Mouse (Mus musculus): ENCODE data around the gene Disc1.

The Disc1 gene

DNA sequence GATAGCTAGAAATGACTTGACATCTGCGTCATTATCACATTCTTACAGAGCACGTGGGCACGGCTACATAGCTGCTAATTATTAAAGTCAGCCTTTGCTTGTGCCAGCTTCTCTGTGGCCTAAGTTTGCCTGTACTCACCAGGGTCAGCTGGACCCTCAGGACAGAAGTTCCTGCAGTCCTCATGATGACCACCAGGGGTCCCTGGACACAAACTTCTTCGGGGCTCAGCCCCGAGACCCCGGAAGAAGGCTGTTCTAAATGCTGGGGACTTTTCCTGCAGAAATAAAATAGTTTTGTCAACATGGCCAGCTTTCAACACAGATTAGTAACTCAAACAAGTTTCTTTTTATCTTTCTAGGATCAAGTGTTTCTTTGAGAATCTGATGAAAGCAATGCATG, 74.3 kb downstream of the Disc1 start:
- no peak for DNase-seq (ENCODE audit: low spot score)

DNA sequence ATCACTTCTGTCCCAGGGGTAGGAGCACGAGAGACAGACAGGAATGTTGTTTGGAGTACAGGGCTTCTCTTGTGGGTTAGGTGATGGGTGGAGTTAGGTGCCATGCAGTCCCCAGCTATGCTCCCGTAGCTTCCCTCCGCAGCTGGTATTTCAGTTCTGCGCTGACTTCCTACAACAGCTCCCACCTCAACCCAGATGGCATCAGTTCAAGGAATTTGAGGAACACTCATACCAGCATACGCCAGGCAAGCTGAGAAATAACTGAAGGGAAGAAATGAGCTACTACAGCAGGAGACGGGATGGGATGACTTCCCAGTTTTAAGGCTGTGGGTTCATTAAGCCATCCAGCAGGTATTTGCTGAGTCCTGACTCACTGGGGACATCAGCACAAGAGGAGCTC, 76.8 kb downstream of the Disc1 start:
- DNase-seq (ENCODE audit: low spot score): no peak

DNA sequence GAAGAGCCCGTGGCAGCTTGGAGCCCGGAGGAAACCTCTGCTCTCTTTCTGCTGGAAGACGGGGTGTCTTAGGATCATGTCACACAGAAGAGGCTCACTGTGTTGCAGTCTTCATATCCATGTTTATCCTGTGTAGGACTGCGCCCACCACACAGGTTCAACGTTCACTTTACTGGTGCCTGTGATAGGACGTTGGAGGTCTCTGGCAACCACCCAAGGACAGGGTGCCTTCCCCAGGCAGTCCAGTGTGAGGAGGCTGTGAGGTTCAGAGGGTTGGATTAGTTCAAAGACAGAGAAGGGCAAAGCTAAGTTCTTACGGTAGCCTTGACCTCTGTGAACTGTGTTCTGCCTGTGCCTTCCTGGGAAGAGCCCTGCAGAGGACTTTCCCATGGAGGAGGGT, 77.3 kb downstream of the Disc1 start:
- DNase-seq (ENCODE audit: low spot score): no peak

DNA sequence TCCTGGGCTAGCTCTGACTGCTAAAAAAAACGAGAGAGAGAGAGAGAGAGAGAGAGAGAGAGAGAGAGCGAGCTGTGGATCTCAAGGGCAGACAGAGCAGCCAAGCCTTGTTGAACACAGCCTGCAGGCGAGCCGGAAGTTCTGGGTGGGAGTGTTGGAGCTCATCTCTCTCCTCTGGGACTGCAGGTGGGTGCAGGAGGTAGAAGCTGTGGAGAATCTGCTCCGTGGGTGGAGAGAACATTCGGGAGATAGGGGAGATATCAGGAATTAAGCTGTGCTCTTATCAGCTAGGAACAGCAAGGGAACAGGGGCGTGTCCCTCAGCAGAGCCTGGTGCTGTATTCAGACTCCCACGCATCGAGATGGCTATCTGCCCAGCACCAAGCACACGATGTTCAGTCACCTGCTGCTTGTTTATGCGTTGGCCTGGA, 79.7 kb downstream of the Disc1 start:
- DNase-seq (ENCODE audit: low spot score): peak; percentile 33

DNA sequence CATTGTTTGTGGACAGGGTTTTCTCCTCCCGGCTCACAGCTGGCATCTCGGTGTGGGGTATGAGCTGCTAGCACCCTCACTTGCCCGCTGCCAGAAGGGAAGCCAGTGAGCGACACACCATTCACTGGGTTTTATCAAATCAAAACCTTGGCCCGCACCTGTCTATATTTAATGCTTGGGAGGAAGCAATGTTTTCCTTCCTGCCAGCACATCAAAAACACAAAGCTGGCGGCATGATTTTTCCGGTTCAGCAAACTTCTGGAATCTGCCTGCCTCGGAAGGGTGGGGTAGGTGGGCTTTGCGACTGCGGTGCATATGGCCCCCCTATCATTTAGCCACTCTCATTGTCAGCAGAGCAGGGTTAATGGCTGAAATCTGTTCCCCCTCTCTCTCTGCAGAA, 80.9 kb downstream of the Disc1 start:
- no peak for DNase-seq (ENCODE audit: low spot score)

DNA sequence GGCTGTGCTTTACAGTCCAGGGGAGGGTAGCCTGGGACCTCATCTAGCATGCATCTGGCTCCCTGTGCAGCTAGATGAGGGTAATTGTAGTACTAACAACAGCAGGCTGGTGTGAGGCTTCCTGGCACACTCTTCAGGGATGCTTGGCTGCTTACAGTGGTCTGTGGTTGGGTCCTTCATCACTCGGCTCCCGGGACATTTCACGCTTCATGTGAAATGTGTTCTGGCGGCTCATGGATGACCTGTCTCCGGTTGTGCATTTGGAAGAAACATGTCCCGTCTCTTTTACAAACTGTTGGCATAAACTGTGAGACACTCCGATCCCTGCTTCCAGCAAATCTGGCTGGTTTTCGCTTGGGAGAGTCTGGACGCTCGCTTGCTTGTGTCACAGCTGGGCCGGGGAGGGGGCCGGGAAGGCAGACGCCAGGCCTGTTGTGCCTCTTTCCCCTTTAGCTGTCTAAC, 85.7 kb downstream of the Disc1 start:
- DNase-seq (ENCODE audit: low spot score): no peak

DNA sequence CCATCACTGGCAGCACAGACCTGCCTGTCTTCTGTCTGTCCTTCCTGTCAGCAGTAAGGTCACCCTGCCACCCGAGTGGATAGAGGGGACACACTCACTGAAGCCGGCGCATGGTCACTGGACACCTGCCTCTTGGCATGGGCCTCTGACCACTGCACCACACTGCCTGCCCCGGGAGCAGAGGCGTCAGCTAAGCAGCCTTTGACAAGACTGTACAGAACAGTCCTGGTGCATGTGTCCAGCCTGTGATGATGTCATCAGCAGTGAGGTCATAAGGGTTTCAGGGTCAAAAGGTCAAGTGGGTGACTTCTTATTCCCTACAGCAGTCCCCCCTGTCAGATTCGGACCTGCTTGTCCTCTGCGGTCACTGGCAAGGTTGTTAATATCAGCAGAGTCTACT, 87.0 kb downstream of the Disc1 start:
- DNase-seq (ENCODE audit: low spot score): no peak

DNA sequence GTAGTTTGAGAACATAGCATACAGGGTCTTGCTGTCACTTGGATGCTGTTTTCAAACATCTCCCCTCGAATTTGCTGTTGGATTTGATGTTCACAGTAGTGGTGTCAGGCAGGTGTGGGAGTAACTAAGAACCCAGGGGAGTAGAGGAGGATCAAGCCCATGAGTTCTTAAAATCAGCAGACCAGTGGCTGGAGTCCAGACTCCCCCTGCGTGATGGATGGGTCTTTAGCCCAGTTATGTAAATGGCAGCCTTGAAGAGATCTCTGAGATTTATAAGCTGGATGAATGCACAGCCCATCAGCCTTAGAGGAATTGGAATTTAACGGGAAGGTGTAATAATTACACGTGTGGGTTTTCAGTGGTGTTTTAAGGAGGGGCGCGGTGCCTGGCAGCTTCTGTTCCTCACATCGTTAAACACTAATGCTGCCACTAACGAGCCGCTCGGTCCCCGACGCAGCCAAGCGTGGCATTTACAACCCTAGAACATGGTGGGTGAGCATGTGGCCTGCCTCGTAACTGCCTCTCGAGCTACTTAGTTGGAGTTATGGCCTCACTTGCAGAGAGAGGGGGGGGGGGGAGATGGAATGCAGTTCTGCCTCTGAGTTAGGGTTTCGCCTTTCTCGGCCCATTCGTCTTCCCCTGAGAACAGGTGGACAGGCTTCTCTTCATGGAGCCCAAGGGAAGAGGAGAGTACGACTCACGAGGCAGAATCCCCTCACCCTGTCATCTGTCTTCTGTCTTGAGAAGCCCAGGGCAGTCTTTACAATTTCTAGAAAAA, 103.1 kb downstream of the Disc1 start:
- DNase-seq (ENCODE audit: low spot score): no peak

DNA sequence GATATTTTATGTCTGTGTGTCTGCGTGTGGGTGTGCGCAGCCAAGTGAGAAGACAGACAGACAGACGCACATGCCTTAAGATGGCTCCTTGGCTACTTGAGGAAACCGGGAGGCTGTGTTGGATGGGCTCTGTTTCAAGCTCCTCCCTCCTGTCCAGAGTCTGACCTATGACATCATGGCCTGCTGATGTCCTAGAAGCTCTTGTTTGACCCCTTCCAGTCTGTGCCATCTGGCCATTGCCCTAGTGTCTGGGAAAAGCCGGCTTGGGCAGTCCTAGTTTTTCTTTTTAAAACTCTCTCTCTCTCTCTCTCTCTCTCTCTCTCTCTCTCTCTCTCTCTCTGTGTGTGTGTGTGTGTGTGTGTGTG, 103.6 kb downstream of the Disc1 start:
- DNase-seq (ENCODE audit: low spot score): no peak

DNA sequence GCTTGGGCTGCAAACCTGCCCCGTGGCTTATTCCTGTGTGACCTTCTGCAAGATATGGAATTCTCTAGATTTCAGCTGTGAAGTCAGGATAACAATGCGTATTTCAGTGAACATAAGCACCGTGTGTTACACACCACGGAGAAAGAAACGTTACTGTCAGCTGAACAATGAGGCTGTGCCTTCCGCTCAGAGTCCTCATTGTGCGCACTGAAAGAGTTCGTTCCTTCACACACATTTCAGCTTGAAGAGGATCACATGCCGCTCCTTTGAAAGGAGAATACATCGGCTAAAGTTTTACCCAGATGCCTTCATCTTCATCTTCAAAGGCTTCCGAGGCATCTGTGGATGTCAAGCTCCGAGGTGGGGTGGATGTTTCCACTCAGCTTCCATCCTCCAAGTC, 105.4 kb downstream of the Disc1 start:
- DNase-seq (ENCODE audit: low spot score): no peak

DNA sequence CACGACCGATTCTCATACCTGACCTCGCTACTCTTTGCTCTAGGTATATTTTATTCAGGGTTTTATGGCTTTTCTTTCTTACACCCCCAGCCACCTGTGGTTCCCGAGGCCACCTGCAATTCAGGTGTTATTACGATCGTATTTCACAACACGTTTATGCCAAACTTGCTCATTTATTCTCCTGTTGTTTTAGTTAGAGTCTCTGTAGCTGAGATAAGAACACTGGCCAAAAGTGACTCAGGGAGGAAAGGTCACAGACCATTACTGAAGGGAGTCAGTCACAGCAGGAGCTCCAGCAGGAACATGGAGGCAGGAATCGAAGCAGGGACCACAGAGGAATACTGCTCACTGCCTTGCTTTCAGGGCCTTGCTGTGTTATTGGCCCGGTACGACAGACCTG, 109.5 kb downstream of the Disc1 start:
- no peak for DNase-seq (ENCODE audit: low spot score)

DNA sequence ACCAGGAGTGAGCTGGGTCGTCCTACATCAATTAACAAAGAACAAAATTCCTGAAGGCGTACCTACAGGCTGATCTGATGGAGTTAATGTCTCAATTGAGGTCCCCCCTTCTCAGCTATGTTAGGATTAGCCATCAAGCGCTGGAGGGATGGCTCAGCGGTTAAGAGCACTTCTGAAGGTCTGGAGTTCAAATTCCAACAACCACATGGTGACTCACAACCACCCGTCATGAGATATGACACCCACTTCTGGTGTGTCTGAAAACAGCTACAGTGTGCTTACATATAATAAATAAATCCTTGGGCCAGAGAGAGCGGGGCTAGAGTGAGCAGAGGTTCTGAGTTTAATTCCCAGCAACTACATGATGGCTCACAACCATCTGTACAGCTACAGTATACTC, 109.9 kb downstream of the Disc1 start:
- DNase-seq (ENCODE audit: low spot score): no peak

DNA sequence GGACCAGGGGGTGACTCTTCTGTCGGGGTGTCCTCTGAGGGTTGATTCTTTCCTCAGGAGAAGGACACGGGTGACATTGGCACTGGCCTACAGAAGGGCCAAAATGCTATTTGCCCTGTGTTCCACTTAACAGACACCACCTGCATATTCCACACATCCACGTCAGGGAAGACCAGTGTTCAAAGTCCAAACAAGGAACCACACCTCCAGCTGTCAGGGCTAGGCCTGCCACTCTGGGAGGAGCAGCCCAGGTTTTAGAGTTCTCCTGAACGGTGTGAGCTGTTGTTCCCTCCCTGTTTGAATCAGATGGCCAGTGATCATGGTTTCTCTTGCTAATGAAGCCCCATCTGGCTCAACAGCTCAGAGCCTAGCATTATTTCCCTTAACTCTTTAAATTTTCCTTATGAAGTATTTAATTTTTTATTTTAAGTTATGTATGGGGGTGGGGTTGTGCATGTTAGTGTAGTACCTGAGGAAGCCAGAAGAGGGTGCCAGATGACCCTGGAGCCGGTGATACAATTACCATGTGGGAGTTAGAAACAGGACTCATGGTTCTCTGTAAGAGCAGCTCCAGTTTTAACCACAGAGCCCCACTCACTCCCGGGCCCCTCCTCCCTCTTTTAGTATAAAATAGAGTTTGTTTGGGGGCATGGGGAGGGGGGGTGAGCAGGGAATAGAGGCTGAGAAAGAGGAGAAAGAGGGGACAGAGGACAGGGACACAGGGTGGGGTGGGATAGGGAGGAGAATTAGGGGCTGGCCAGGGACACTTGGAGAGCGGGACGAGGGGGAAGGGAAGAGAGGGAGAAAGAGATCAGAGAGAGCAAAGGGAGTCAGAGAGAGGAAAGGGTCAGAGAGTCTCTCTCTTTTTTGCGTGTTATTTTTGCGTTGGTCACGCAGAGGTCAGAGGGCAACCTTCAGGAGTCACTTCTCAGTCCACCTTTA, 111.8 kb downstream of the Disc1 start:
- DNase-seq (ENCODE audit: low spot score): peak; percentile 48

DNA sequence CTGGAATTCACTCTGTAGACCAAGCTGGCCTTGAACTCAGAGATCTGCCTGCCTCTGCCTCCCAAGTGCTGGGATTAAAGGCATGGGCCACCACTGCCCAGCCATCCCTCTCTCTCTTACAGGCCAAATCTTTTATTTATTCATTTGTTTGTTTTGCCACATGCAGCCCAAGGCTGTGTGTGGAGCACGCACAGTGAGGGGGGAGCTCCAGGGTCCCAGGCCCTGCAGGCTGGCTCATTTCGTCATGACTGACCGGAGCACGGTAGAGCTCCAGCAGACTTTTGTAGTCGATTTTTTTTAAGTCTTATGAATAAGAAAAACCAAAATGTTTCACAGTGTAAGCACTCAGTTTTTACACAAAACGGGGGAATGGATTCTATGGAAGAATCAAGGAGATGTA, 112.5 kb downstream of the Disc1 start:
- DNase-seq (ENCODE audit: low spot score): no peak

DNA sequence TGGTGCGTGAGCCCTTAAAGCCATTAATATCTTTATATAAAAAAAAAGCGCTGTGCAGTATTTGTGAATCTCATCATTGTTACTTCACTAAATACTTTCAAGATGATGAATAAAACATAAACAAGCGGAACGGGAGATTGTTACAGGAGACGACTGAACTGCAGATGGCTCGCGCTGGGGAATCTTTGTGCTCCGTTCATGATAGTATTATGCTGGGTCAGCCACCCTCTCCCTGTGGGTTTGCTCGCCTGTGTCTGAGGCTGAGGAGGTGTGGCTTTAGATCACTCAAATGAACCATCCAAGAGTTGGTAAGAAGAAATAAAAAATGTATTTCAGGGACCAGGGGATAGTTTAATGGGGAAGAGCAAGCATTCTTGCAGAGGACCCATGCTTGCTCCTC, 113.0 kb downstream of the Disc1 start:
- no peak for DNase-seq (ENCODE audit: low spot score)

DNA sequence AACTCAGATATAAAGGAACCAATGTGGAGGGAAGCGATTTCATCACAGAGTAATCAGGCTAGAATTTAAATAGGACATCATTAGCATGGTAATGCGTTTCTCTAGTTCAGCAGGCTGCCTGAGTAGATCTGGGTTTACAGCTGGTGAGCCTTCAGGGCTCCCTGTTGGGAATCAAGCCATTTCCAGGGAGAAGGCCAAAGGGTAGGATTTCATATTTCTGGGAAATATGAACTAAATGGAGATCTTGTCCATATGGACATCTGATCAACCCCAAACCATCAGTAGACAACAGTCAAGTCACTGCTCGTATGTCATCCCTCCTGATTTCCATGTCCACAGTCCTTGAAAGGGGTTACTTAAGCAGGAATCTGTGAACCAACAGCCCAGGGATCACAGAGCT, 115.6 kb downstream of the Disc1 start:
- DNase-seq (ENCODE audit: low spot score): no peak

DNA sequence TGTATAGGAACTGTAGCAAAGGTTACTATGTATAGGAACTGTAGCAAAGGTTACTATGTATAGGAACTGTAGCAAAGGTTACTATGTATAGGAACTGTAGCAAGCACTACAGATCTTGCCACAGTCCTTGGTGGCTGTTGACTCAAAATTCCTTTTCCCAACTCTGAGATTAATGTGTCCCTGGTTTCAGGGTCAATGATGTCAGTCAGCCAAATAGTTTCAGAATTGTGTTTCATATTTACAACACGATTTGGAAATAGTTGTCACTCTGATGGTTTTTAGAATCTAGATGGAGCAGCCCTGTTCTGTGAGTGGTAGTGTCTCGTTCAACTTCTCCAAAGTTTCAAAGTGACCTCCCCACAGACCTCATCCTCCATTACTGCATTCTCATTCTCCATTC, 117.5 kb downstream of the Disc1 start:
- DNase-seq (ENCODE audit: low spot score): no peak

DNA sequence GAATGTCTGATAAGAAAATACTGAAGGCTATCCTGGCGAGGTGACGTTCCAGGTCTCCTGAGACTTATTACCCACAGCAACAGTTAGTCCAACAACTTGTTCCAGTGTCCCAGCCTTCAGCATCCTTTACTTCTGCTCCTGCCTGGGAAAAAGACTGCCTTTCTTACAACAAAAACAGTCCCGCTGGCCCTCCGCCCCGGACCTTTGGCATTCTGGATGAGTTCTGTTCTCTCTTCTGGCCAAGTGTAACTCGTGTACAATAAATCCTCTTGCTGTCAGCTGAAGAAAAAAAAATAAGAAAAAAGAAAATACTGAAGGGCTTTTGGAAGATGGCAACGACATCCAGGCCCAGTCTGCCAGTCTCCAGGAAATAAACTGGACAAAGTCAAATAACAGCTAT, 120.2 kb downstream of the Disc1 start:
- DNase-seq (ENCODE audit: low spot score): peak; percentile 54

DNA sequence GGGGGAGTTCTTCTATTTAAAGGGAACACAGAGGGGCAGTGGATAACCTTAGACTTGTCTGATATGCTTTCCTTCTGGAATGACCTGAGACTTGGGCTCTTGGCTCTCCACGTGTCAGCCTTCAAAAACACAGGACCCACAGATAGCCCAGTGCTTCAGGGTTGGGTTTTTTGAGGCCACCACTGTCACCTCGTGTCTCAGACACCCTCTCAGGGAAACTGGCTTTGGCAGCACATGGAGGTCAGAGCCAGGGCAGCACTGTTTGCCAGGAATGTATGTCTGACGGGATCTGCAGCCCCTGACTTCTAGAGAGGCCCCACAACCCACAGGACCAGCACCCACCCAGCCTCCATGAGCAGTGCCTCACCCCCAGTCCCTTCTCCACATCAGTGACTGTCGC, 120.9 kb downstream of the Disc1 start:
- DNase-seq (ENCODE audit: low spot score): no peak

DNA sequence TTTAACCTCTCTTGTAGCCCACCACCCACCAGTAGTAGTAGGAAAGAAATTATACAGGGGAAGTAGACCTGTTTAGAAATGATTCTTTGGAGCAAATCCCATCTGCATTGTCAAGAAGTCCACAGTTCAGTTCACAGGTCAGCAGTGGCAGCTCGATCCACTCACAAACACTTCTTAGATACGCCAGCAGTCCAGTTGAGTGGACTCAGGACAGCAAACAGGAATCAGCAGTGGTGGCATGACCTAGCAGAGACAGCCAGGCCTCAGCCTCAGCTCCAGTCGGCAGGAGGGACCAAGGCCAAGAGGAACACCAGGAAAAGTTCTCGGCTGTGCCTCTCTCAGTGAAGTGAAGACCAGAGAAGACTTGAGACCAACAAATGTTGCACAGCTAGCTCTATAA, 121.7 kb downstream of the Disc1 start:
- no peak for DNase-seq (ENCODE audit: low spot score)

DNA sequence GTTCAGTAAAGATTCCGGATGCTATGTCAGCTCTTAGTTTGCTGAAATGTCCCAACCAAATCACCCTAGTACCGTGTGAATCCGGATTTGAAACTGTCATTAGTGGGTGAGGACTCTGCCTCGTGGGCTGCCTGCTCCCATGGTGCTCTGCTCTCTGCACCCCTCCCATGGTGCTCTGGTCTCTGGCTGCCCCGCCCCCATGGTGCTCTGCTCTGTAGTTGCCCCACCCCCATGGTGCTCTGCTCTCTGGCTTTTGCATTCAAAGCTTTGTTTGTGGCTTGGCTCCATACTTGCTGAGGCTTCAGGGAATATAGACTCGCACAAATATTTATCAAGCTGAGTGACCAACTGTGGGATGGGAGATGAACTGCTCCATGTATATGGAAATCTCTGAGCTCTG, 123.1 kb downstream of the Disc1 start:
- DNase-seq (ENCODE audit: low spot score): no peak

DNA sequence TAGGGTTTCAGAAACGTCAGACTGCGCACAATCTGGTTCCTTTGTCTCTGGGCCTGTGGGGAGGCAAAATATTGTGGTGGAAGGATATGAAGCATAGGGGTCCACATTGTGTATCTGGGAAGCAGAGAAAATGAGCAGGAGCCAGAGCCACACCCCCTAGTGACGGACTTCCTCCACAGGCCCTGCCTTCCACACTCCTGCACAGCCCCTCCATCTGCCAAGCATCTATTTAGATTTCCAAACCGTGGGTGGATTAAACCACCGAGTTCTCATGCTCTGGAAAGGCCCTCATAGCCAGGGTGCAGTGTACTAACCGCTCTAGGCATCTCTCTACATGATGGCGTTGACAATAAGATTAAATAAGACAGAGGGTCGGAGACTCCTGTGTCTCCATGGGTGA, 124.0 kb downstream of the Disc1 start:
- no peak for DNase-seq (ENCODE audit: low spot score)

Measured in ovary, postnatal 14 days (tissue).